Mouse (Mus musculus): ENCODE results near the gene Ggnbp2. TPM values are rescaled to one million over a fixed set of nuclear protein-coding genes. Genes with fewer than 3 reads are reported as not detected.
A peak's percentile ranks its signal among the peaks of the same experiment; 100 is the strongest.
"Not testable (repeated sequence)": the region's sequence is repeated elsewhere in the genome, so short reads cannot be mapped to it uniquely, and the experiment has no call there.

Gene Ggnbp2
- polyA plus RNA-seq, 1 experiment from 2014 or later = 65.4 TPM

DNA sequence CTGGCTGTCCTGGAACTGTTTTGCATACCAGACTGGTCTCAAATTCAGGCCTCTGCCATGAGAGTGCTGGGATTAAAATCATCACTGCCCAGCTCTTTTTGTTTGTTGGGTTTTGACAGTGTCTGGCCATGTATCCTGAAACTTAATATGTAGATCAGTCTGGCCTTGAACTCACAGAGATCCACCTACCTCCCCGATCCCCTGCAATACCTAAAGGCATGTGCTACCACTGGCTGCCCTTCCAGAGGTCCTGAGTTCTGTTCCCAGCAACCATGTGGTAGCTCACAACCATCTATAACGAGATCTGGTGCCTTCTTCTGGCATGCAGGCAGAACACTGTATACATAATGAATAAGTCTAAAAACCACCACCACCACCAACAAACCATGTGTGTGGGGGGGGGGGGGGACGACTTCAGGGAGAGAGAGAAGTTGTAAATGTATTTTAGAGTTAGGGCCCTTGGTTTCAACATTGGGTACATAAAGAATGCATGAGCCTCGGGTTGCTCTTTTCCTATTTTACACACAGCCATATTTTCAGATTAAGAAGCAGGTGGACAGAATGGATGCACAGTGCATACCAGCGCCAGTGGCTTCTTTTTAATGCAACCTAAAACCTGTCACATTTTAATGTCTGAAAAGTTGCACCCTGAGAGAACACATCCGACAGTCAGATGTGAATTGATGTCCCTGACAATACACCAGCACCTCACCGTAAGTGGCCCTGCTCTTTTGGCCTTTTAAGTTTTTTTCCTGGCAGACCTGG, 8.6 kb upstream of the Ggnbp2 start:
- H3K4me1 ChIP-seq = peaks cover 25% of the 10 kb centered on the region
- H3K4me3 ChIP-seq = peak overlapping the region; percentile 89
- no peak for ATAC-seq (ENCODE audit: borderline replicate concordance, extremely low read depth, low FRiP score, low TSS enrichment)
- H3K9ac ChIP-seq = peak overlapping the region; percentile 88
- 19% methylated on average over 7 of the region's 7 CpGs for WGBS
- peak overlapping the region; percentile 92 for H3K27ac ChIP-seq
- no peaks in the 10 kb centered on the region for H3K27me3 ChIP-seq
- peak overlapping the region; percentile 97 for H3K4me2 ChIP-seq
- H3K9me3 ChIP-seq = no peaks in the 10 kb centered on the region
- peaks cover 18% of the 10 kb centered on the region for H3K36me3 ChIP-seq

DNA sequence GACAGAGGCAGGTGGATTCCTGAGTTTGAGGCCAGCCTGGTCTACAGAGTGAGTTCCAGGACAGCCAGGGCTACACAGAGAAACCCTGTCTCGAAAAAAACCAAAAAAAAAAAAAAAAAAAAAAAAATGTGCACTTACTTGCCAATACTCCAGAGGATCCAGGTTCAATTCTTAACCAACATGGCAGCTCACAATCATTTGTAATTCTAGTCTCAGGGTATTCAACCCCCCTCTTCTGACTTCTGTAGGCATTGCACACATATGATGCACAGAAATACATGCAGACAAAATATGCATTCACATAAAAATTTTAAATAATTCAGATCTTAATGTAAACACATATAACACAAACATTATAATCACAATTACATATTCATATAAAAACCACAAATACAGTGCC, 5.4 kb upstream of the Ggnbp2 start:
- H3K4me2 ChIP-seq; H3K9ac ChIP-seq; ATAC-seq (ENCODE audit: borderline replicate concordance, extremely low read depth, low FRiP score, low TSS enrichment); H3K4me3 ChIP-seq; H3K9me3 ChIP-seq; H3K27ac ChIP-seq; H3K27me3 ChIP-seq: not testable (repeated sequence)
- WGBS = no CpG with 5 or more reads among the region's 1 CpGs
- Histone ChIP-seq H3K36me3 (0 out of 2 replicates have a peak, but pooled peaks cover 10% of the 10 kb centered on the region), H3K4me1 (peaks cover 16% of the 10 kb centered on the region)

- Histone ChIP-seq H3K4me3 (no peak overlapping the region), H3K4me2 (no peak overlapping the region), H3K4me1 (peaks cover 9% of the 10 kb centered on the region), H3K9me3 (no peaks in the 10 kb centered on the region), H3K27ac (no peak overlapping the region), H3K9ac (no peak overlapping the region), H3K27me3 (no peaks in the 10 kb centered on the region), H3K36me3 (0 out of 2 replicates have a peak, but pooled peaks cover 10% of the 10 kb centered on the region)
- no peak for ATAC-seq (ENCODE audit: borderline replicate concordance, extremely low read depth, low FRiP score, low TSS enrichment)
- 79% methylated on average over 1 of the region's 1 CpGs for WGBS
These were observed 2.6 kb upstream of the Ggnbp2 start for GRCm38 (mm10) chr11:84873042-84873833.

DNA sequence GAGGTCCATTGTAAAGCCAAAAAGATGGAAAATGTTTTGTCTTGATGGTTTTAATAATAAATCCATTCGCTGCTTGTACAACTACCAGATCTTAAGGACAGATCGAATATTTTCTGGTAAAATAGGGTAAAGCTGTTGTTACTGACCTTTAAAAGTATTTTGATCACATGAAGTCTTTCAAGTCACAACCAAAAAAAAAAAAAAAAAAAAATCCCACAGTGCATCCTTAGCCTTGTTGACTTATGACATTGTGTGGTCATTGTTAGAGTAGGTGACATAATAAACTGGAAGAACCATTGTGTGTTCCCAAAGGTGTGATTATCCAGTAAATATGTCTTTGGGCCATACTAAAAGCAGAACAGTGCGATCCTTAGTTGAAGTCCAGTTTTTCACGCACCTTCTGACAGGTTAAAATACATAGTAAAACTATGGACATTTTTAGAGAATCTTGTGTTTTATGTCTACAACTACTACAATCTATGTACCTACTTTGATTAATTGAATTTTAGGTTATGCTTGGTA, 992 bp upstream of the Ggnbp2 start:
- H3K9ac ChIP-seq = peak overlapping the region; percentile 89
- 0 out of 2 replicates have a peak, but pooled peaks cover 2% of the 10 kb centered on the region for H3K36me3 ChIP-seq
- H3K9me3 ChIP-seq = no peaks in the 10 kb centered on the region
- H3K27me3 ChIP-seq = no peaks in the 10 kb centered on the region
- H3K4me2 ChIP-seq = peak overlapping the region; percentile 62
- peak overlapping the region; percentile 78 for H3K4me3 ChIP-seq
- 63% methylated on average over 4 of the region's 4 CpGs for WGBS
- H3K4me1 ChIP-seq = peaks cover 16% of the 10 kb centered on the region
- no peak for ATAC-seq (ENCODE audit: borderline replicate concordance, extremely low read depth, low FRiP score, low TSS enrichment)
- H3K27ac ChIP-seq = peak overlapping the region; percentile 99

GRCm38 (mm10) chr11:84871046-84871445, 429 bp upstream of the Ggnbp2 start:
- Histone ChIP-seq H3K27ac (peak overlapping the region; percentile 99), H3K4me1 (peaks cover 16% of the 10 kb centered on the region), H3K27me3 (no peaks in the 10 kb centered on the region), H3K36me3 (0 out of 2 replicates have a peak, but pooled peaks cover 2% of the 10 kb centered on the region), H3K9me3 (no peaks in the 10 kb centered on the region), H3K4me2 (peak overlapping the region; percentile 62), H3K9ac (peak overlapping the region; percentile 89), H3K4me3 (peak overlapping the region; percentile 78)
- 1% methylated on average over 10 of the region's 10 CpGs for WGBS
- ATAC-seq (ENCODE audit: borderline replicate concordance, extremely low read depth, low FRiP score, low TSS enrichment) = peak; percentile 27

- Histone ChIP-seq H3K4me1 (peaks cover 16% of the 10 kb centered on the region), H3K9ac (peak overlapping the region; percentile 85), H3K27ac (peak overlapping the region; percentile 99), H3K27me3 (no peaks in the 10 kb centered on the region), H3K36me3 (peaks cover 6% of the 10 kb centered on the region; the same call in 1 of the 2 replicates), H3K4me3 (peak overlapping the region; percentile 78), H3K9me3 (no peaks in the 10 kb centered on the region), H3K4me2 (peak overlapping the region; percentile 72)
- ATAC-seq (ENCODE audit: borderline replicate concordance, extremely low read depth, low FRiP score, low TSS enrichment) = peak; percentile 88
- WGBS = under 1% methylated on average over 57 of the region's 61 CpGs
These were observed 932 bp downstream of the Ggnbp2 start for GRCm38 (mm10) chr11:84869537-84870232.

- Histone ChIP-seq H3K27ac (peak overlapping the region; percentile 99), H3K27me3 (no peaks in the 10 kb centered on the region), H3K4me1 (peaks cover 16% of the 10 kb centered on the region), H3K36me3 (peaks cover 6% of the 10 kb centered on the region; the same call in 1 of the 2 replicates), H3K9me3 (no peaks in the 10 kb centered on the region), H3K9ac (peak overlapping the region; percentile 85), H3K4me2 (peak overlapping the region; percentile 72), H3K4me3 (peak overlapping the region; percentile 78)
- WGBS = 7% methylated on average over 7 of the region's 7 CpGs
- ATAC-seq (ENCODE audit: borderline replicate concordance, extremely low read depth, low FRiP score, low TSS enrichment) = no peak
These were observed 1.8 kb downstream of the Ggnbp2 start for GRCm38 (mm10) chr11:84868786-84869259.

DNA sequence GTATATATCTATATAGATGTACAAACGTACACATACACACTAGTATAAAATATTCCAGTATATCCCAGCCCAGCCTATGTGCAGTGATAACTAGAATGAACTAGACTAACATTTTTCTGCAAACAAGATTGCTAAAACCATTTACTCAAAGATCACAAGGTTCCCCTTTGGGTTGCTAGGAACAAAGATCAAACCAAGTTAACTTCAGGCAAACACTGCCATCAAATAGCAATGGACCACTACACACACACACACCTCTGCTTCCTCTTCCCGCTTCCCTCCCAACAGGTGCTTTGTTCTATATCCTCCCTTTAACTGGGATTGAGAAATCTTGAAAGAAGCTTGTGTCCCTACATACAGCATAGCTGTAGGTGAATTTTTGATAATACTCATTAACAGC, 3.0 kb downstream of the Ggnbp2 start:
- no peak overlapping the region for H3K9ac ChIP-seq
- H3K9me3 ChIP-seq = no peaks in the 10 kb centered on the region
- 72% methylated on average over 2 of the region's 2 CpGs for WGBS
- no peak overlapping the region for H3K4me3 ChIP-seq
- no peaks in the 10 kb centered on the region for H3K27me3 ChIP-seq
- no peak overlapping the region for H3K4me2 ChIP-seq
- no peak for ATAC-seq (ENCODE audit: borderline replicate concordance, extremely low read depth, low FRiP score, low TSS enrichment)
- peaks cover 16% of the 10 kb centered on the region for H3K4me1 ChIP-seq
- no peak overlapping the region for H3K27ac ChIP-seq
- peaks cover 12% of the 10 kb centered on the region; the same call in 1 of the 2 replicates for H3K36me3 ChIP-seq

GRCm38 (mm10) chr11:84865268-84865667, 5.3 kb downstream of the Ggnbp2 start:
- no peak for ATAC-seq (ENCODE audit: borderline replicate concordance, extremely low read depth, low FRiP score, low TSS enrichment)
- WGBS = 31% methylated on average over 2 of the region's 2 CpGs
- Histone ChIP-seq H3K4me2 (no peak overlapping the region), H3K9ac (no peak overlapping the region), H3K4me3 (no peak overlapping the region), H3K4me1 (peaks cover 13% of the 10 kb centered on the region), H3K27ac (no peak overlapping the region), H3K9me3 (no peaks in the 10 kb centered on the region), H3K27me3 (no peaks in the 10 kb centered on the region), H3K36me3 (peaks cover 17% of the 10 kb centered on the region; the same call in 1 of the 2 replicates)

DNA sequence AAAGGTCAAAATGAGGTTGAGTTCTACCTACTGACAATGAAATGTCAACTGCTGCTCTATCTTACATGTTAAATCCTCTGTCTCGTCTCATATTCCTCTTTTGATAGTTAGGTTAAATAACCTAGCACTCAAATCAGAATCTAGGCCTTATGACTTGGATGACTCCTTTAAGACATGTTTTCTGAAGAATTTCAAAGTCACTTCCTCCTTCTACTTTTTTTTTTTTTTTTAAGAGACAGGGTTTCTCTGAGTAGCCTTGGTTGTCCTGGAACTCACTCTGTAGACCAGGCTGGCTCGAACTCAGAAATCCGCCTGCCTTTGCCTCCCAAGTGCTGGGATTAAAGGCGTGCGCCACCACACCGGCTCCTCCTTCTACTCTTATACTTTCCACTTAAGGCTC, 15.3 kb downstream of the Ggnbp2 start:
- H3K4me3 ChIP-seq = no peak overlapping the region
- no peak for ATAC-seq (ENCODE audit: borderline replicate concordance, extremely low read depth, low FRiP score, low TSS enrichment)
- WGBS = 92% methylated on average over 6 of the region's 6 CpGs
- H3K9ac ChIP-seq = no peak overlapping the region
- H3K36me3 ChIP-seq = peaks cover 60% of the 10 kb centered on the region
- no peaks in the 10 kb centered on the region for H3K9me3 ChIP-seq
- H3K27me3 ChIP-seq = no peaks in the 10 kb centered on the region
- H3K4me2 ChIP-seq = no peak overlapping the region
- no peak overlapping the region for H3K27ac ChIP-seq
- no peaks in the 10 kb centered on the region for H3K4me1 ChIP-seq

DNA sequence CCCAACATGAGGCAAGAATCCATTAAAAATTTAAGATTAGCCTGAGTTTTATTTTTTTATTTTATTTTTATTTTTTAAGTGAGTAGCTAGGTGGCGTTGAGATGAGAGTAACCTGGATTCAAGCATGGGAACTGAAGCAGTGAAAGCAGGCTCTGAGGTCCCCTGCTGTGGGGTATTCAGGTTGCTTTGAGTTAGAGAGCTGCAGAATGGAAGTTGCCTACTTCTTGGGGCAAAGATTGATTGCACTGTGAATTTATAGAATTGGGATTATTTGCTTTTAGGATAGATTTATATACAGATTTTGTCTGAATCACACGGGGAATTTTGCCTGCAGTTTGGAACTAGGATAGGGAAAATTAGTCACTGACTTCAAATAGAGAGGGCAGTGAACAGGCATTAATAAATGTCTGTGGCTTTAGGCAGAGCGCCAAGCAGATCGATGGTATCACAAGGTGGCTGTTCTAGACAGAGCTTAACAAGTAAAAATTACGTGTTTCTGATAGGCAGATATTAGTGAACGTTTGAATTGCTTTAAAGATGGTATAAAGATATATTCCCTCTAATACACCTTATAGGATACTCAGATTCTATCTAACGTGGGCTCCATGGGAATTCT, 23.0 kb downstream of the Ggnbp2 start:
- no peak overlapping the region for H3K27ac ChIP-seq
- no peak overlapping the region for H3K9ac ChIP-seq
- no peak overlapping the region for H3K4me3 ChIP-seq
- H3K4me2 ChIP-seq = no peak overlapping the region
- no peaks in the 10 kb centered on the region for H3K4me1 ChIP-seq
- ATAC-seq (ENCODE audit: borderline replicate concordance, extremely low read depth, low FRiP score, low TSS enrichment) = no peak
- peaks cover 55% of the 10 kb centered on the region for H3K36me3 ChIP-seq
- WGBS = 78% methylated on average over 7 of the region's 7 CpGs
- H3K27me3 ChIP-seq = no peaks in the 10 kb centered on the region
- no peaks in the 10 kb centered on the region for H3K9me3 ChIP-seq

Measured in lung, embryonic 15.5 days (tissue).